Mouse (Mus musculus): ENCODE data around the gene Mfn1. TPM values are rescaled to one million over a fixed set of nuclear protein-coding genes. Genes with fewer than 3 reads are reported as not detected.

The Mfn1 gene
- polyA plus RNA-seq, 1 experiment from 2014 or later = 23.6 TPM

DNA sequence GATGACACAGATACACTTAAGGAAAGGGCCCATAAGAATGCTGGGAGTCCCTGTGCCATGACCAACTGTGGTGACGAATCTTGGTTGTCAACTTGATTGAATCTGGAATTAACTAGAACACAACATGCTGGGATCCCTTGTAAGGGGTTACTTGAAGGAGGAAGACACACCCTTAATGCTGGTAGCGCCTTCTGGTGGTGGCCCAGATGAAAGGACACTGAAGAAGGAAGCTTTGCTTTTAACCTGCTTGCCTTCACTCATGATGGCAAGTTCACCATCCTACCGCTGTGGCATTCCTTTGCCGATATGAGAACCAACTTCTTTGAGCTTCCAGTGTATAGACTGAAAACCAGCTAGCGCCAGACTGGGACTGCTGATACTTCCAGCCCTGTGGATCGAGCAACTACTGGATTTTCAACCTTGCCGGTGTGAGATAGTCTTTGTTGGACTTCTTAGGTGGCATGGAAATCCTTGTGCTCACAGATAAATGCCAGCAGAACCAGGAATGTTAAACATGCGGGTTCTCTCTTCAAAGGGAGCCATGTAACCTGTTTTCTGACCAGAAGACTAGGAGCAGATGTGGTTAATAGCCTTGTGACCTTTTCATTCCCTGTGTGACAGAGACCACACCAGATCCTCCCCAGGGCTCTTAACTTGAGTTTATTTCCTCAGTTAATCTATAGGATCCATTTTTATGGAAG lies 34.7 kb upstream of the Mfn1 start:
- no peak overlapping the region for H3K27ac ChIP-seq (ENCODE audit: low read depth)
- peak; percentile 41 for DNase-seq (ENCODE audit: low spot score)
- no peaks in the 10 kb centered on the region for H3K27me3 ChIP-seq (replicated peaks; ENCODE audit: control insufficient read depth, insufficient read depth, low read length)
- H3K4me3 ChIP-seq (ENCODE audit: low read depth, low read length) = no peak overlapping the region
- H3K9me3 ChIP-seq (ENCODE audit: control insufficient read depth, low read length) = no peaks in the 10 kb centered on the region
- no peak for ATAC-seq (replicated peaks; ENCODE audit: low FRiP score, low TSS enrichment, low read depth)
- H3K4me1 ChIP-seq (replicated peaks; ENCODE audit: control insufficient read depth, insufficient read depth, low read length) = no peaks in the 10 kb centered on the region
- 75% methylated on average over 8 of the region's 8 CpGs for WGBS
- H3K36me3 ChIP-seq (ENCODE audit: control insufficient read depth, insufficient read depth, low read length) = no peaks in the 10 kb centered on the region
- H3K9ac ChIP-seq (ENCODE audit: low read length) = no peak overlapping the region
- no peak overlapping the region for H3K4me2 ChIP-seq (ENCODE audit: low read length)

DNA sequence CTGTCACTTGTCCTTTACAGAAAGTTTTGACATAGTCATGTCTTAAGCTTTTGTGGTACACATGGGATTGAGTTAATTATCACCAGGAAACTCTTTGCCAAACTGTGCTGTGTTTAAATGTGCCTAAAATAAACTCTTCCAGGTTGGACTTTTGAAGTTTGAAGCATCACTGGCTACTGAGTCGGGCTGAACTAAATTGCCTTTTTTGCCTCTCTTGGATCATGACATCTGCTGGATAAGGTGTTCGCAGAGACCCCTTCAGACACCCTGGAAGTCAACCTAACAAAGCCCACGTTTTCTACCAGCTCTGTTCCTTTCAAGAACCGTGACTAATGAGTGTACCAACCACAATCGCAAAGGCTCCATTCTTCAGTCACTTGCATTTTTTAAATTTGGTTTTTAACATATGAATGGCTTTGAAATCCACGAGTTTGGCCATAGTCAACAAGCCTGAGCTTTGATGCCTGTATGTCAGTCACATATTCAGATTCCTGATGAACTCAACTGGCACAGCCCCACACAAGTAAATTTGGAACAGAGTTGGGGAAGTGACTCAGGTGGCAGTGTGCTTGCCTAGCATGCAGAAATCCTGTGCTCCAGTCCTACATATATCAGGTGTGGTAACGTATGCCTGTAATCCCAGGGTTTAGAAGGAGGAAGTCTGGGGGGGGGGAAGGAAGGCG lies 34.0 kb upstream of the Mfn1 start:
- H3K9ac ChIP-seq (ENCODE audit: low read length) = no peak overlapping the region

DNA sequence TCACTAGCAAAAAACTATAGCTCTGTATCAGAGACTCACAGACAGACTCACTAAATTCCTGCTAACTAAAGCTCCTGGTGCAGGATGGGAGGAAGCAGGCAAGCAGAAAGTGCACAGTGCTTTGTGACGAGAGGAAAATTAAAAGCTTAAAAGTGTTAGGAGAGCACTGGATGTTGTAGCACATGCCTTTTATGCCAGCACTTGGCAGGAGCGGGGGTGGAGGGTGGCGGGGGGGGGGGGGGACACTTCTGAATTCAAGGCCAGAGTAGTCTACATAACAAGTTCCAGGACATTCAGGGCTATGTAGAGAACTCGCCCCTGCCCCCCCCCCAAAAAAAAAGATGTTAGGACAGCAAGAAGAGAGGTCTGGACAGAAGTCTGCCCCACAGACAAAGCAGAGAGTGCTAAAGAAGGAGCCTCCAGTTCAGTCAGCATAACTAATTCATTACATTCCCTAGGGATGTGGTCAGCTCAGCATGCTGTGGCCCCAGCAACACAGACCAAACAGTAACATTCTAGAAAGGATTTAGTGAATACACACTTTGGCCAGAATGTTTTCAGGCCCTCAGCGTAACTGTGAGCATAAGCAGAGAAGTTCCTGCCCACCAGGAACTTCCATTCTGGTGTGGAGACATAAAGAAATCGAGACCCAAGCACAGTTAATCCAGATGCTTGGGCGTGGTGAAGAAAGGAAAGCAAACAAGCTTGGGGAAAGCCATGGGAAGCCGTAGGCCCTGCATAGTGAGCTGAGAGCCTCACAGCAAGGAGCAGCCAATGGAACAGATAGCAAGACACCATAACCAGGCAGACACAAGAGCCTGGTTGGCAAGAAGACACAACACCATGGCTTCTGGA lies 33.2 kb upstream of the Mfn1 start:
- Histone ChIP-seq H3K9ac (ENCODE audit: low read length) (no peak overlapping the region), H3K36me3 (ENCODE audit: control insufficient read depth, insufficient read depth, low read length) (no peaks in the 10 kb centered on the region), H3K4me2 (ENCODE audit: low read length) (no peak overlapping the region), H3K27ac (ENCODE audit: low read depth) (no peak overlapping the region), H3K9me3 (ENCODE audit: control insufficient read depth, low read length) (no peaks in the 10 kb centered on the region), H3K4me3 (ENCODE audit: low read depth, low read length) (no peak overlapping the region), H3K4me1 (replicated peaks; ENCODE audit: control insufficient read depth, insufficient read depth, low read length) (no peaks in the 10 kb centered on the region), H3K27me3 (replicated peaks; ENCODE audit: control insufficient read depth, insufficient read depth, low read length) (no peaks in the 10 kb centered on the region)
- ATAC-seq (replicated peaks; ENCODE audit: low FRiP score, low TSS enrichment, low read depth) (no peak), DNase-seq (ENCODE audit: low spot score) (peak; percentile 25)
- WGBS = 53% methylated on average over 8 of the region's 8 CpGs

More for the DNA sequence above, 34.0 kb upstream of the Mfn1 start:
- Histone ChIP-seq H3K4me2 (ENCODE audit: low read length) (no peak overlapping the region), H3K4me3 (ENCODE audit: low read depth, low read length) (no peak overlapping the region), H3K9me3 (ENCODE audit: control insufficient read depth, low read length) (no peaks in the 10 kb centered on the region), H3K27ac (ENCODE audit: low read depth) (no peak overlapping the region), H3K36me3 (ENCODE audit: control insufficient read depth, insufficient read depth, low read length) (no peaks in the 10 kb centered on the region), H3K4me1 (replicated peaks; ENCODE audit: control insufficient read depth, insufficient read depth, low read length) (no peaks in the 10 kb centered on the region), H3K27me3 (replicated peaks; ENCODE audit: control insufficient read depth, insufficient read depth, low read length) (no peaks in the 10 kb centered on the region)
- ATAC-seq (replicated peaks; ENCODE audit: low FRiP score, low TSS enrichment, low read depth) = no peak
- peak; percentile 23 for DNase-seq (ENCODE audit: low spot score)
- 65% methylated on average over 8 of the region's 8 CpGs for WGBS

DNA sequence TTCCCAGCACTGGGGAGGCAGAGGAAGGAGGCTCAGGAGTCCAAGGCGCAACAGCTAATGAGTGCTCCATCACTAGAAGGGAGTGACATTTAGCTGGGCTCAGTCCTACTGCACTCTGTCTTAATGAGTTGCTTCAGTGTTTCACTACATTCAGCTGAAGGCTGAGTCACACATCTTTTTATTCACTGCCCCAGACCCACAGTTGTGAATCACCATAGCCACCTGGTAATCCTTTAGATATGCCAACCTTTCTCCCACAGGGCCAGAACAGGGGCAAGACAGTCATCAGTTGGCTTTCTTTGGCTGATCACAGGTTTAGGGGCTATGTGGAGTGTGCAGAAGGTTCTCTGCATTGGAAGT lies 32.6 kb upstream of the Mfn1 start:
- Histone ChIP-seq H3K4me1 (replicated peaks; ENCODE audit: control insufficient read depth, insufficient read depth, low read length) (no peaks in the 10 kb centered on the region), H3K4me3 (ENCODE audit: low read depth, low read length) (no peak overlapping the region), H3K4me2 (ENCODE audit: low read length) (no peak overlapping the region), H3K9me3 (ENCODE audit: control insufficient read depth, low read length) (no peaks in the 10 kb centered on the region), H3K9ac (ENCODE audit: low read length) (no peak overlapping the region), H3K36me3 (ENCODE audit: control insufficient read depth, insufficient read depth, low read length) (no peaks in the 10 kb centered on the region), H3K27ac (ENCODE audit: low read depth) (no peak overlapping the region), H3K27me3 (replicated peaks; ENCODE audit: control insufficient read depth, insufficient read depth, low read length) (no peaks in the 10 kb centered on the region)
- DNase-seq (ENCODE audit: low spot score) (no peak), ATAC-seq (replicated peaks; ENCODE audit: low FRiP score, low TSS enrichment, low read depth) (no peak)
- WGBS = 94% methylated on average over 1 of the region's 1 CpGs

DNA sequence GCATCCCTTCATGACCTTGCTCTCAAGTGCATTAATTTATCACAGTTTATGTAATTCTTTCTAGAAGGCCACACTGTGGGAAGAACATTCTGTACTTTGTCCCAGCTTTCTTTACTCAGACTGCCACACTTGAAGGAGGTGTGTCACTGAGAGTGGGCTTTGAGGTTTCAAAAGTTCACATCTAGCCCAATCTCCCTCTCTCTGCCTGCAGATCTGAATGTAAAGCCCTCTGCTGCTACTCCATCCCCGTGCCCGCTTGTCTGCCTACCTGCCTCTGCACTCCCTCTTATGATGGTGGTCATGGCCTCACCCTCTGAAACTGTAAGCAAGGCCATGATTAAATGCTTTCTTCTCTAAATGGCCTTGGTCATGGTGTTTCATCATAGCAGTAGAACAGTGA lies 28.9 kb upstream of the Mfn1 start:
- no peak overlapping the region for H3K4me2 ChIP-seq (ENCODE audit: low read length)
- no peak overlapping the region for H3K4me3 ChIP-seq (ENCODE audit: low read depth, low read length)
- WGBS = 90% methylated on average over 2 of the region's 2 CpGs
- ATAC-seq (replicated peaks; ENCODE audit: low FRiP score, low TSS enrichment, low read depth) (no peak), DNase-seq (ENCODE audit: low spot score) (no peak)
- H3K9me3 ChIP-seq (ENCODE audit: control insufficient read depth, low read length) = no peaks in the 10 kb centered on the region
- H3K4me1 ChIP-seq (replicated peaks; ENCODE audit: control insufficient read depth, insufficient read depth, low read length) = no peaks in the 10 kb centered on the region
- no peak overlapping the region for H3K27ac ChIP-seq (ENCODE audit: low read depth)
- no peak overlapping the region for H3K9ac ChIP-seq (ENCODE audit: low read length)
- no peaks in the 10 kb centered on the region for H3K27me3 ChIP-seq (replicated peaks; ENCODE audit: control insufficient read depth, insufficient read depth, low read length)
- no peaks in the 10 kb centered on the region for H3K36me3 ChIP-seq (ENCODE audit: control insufficient read depth, insufficient read depth, low read length)

DNA sequence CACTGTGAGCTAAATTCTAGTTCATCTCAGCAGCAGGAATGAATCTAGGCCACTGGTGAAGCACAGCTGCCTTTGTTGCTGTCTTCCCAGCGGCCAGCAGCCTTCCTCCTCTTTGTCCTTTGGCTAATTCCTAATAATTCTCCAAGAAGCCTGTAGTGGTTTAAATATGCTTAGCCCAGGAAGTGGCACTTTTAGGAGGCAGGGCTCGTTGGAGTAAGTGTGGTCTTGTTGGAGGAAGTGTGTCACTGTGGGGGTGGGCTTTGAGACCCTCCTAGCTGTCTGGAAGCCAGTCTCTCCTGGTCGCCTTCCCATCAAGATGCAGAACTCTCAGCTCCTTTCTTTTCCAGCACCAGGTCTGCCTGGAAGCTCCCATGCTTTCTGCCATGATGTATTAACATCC lies 23.4 kb upstream of the Mfn1 start:
- whole genome bisulfite sequencing = 77% methylated on average over 3 of the region's 3 CpGs
- no peaks in the 10 kb centered on the region for H3K36me3 ChIP-seq (ENCODE audit: control insufficient read depth, insufficient read depth, low read length)
- DNase-seq (ENCODE audit: low spot score) (no peak), ATAC-seq (replicated peaks; ENCODE audit: low FRiP score, low TSS enrichment, low read depth) (no peak)
- H3K9ac ChIP-seq (ENCODE audit: low read length) = no peak overlapping the region
- no peak overlapping the region for H3K4me2 ChIP-seq (ENCODE audit: low read length)
- no peaks in the 10 kb centered on the region for H3K9me3 ChIP-seq (ENCODE audit: control insufficient read depth, low read length)
- no peak overlapping the region for H3K4me3 ChIP-seq (ENCODE audit: low read depth, low read length)
- 0 out of 2 replicates have a peak, but pooled peaks cover 5% of the 10 kb centered on the region for H3K4me1 ChIP-seq (replicated peaks; ENCODE audit: control insufficient read depth, insufficient read depth, low read length)
- no peaks in the 10 kb centered on the region for H3K27me3 ChIP-seq (replicated peaks; ENCODE audit: control insufficient read depth, insufficient read depth, low read length)
- no peak overlapping the region for H3K27ac ChIP-seq (ENCODE audit: low read depth)

DNA sequence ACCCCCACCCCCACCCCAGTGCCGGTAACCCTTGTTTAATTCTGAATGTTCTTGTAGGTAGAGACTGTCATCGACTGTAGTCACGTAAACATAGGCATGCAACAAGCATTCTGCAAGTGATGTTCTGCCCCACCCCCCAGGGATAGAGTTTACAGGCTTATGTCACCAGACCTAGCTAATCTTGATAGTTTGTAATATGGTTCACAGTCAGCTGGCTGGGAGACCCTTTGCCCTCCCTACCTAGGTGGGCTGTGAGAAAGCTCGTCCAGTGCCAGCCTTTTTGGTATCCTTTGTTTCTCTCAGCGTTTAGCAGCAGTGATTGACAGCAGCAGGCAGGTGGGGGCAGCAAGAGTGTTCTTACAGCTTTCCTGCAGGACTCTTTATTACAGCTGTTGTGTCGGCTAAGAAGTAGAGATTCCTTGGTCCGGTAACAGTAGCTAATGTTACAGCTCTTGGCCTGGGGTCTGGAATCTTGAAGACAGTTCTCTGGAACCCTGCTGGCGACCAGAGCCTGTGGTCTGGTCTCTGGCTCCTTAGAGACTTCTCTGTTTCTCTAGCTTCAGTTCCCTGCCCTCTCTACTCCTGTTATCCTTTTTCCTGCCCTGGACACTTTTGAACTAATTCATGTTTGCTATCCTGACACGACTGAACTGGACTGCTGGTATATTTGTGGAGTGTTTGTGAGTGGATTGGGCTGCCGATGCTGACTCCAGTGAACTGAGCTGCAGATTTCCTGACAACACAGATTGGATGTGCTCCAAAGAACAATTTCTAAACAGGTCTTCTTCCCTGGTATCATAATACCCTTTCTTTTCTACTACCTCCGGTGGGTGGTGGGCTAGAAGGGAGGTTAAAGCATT lies 22.7 kb upstream of the Mfn1 start:
- Histone ChIP-seq H3K4me3 (ENCODE audit: low read depth, low read length) (no peak overlapping the region), H3K4me2 (ENCODE audit: low read length) (no peak overlapping the region), H3K27me3 (replicated peaks; ENCODE audit: control insufficient read depth, insufficient read depth, low read length) (no peaks in the 10 kb centered on the region), H3K9me3 (ENCODE audit: control insufficient read depth, low read length) (no peaks in the 10 kb centered on the region), H3K4me1 (replicated peaks; ENCODE audit: control insufficient read depth, insufficient read depth, low read length) (peaks cover 9% of the 10 kb centered on the region; the same call in 1 of the 2 replicates), H3K27ac (ENCODE audit: low read depth) (no peak overlapping the region), H3K36me3 (ENCODE audit: control insufficient read depth, insufficient read depth, low read length) (no peaks in the 10 kb centered on the region), H3K9ac (ENCODE audit: low read length) (no peak overlapping the region)
- ATAC-seq (replicated peaks; ENCODE audit: low FRiP score, low TSS enrichment, low read depth) = no peak
- no peak for DNase-seq (ENCODE audit: low spot score)
- 61% methylated on average over 11 of the region's 11 CpGs for WGBS

DNA sequence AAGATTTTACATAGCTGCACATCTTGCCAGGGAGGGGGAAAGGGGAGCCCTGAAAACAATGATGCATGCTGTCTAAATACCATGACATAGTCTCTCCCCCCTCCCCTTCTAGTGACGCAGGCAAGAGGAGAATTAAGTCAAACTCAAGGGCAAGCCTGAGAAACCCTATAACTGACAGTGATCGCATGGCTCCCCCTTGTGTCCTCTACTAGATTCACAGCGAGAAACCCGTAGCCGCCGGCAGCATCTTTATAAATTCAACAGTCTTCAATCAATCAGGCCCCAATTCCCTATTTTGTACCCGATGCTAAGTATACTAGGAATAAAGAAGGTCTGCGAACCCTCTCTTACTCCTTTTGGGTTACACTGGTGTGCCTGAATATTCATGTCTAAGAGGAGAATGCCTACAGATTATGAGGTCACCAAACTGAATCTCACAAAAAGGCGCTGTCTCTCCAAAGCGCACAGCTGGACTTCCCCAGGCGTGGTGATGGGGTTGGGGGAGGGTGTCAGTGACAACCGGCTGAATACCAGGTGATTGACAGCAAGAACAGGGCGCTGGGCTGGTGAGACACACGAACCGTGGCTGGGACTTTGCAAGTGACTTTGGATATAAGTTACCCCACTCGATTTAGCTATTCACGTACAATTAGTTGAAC lies 20.5 kb upstream of the Mfn1 start:
- no peaks in the 10 kb centered on the region for H3K9me3 ChIP-seq (ENCODE audit: control insufficient read depth, low read length)
- H3K9ac ChIP-seq (ENCODE audit: low read length) = no peak overlapping the region
- H3K4me1 ChIP-seq (replicated peaks; ENCODE audit: control insufficient read depth, insufficient read depth, low read length) = peaks cover 17% of the 10 kb centered on the region
- ATAC-seq (replicated peaks; ENCODE audit: low FRiP score, low TSS enrichment, low read depth) (no peak), DNase-seq (ENCODE audit: low spot score) (peak; percentile 82)
- no peak overlapping the region for H3K27ac ChIP-seq (ENCODE audit: low read depth)
- peak overlapping the region; percentile 84 for H3K4me2 ChIP-seq (ENCODE audit: low read length)
- 4% methylated on average over 17 of the region's 17 CpGs for WGBS
- H3K36me3 ChIP-seq (ENCODE audit: control insufficient read depth, insufficient read depth, low read length) = 0 out of 2 replicates have a peak, but pooled peaks cover 8% of the 10 kb centered on the region
- no peak overlapping the region for H3K4me3 ChIP-seq (ENCODE audit: low read depth, low read length)
- no peaks in the 10 kb centered on the region for H3K27me3 ChIP-seq (replicated peaks; ENCODE audit: control insufficient read depth, insufficient read depth, low read length)
